ENCODE assay signal across 8 mouse cellular contexts in the genomic region with DNA sequence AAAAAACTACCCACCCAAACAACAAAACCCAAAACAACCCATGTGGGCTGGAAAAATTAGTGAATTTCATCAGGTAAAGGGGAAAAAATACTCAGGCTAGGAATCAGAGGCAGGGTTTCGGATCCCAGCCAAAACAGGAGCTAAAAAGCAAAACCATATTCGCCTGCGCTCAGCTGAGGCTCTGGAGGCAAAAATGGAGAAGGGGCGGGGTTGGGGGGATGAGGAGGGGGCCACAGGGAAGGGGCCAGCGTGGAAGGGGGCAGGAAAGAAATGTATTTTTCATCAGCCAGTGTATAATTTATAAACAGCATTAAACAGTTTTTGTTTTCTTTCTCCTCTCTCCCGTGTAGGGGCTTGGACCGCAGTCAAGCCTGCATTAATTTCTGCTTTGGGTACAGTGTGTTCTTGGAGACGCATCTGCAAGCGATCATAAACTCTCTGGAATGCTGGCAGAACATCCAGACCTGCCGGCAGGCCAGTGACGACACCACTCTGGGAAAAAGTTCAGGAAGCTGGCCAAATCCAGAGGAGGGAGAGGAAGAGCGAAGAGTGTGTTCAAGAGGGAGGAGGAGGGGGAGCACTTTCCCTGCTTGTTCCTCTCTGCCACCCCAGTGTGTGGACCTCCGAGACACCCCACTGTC.
DNase-seq lines count a peak whose midpoint lies in the region; ATAC-seq and TF ChIP-seq lines count a peak whose summit lies in the region.

No protein-coding gene starts in this region.

- peaks cover 12% of the 10 kb centered on the region for H3K36me3 ChIP-seq in embryonic facial prominence, embryonic 10.5 days (replicated peaks)
- H3K36me3 ChIP-seq in intestine, embryonic 14.5 days (ENCODE audit: control insufficient read depth, insufficient read depth, low read length), result no peaks in the 10 kb centered on the region
- H3K36me3 ChIP-seq in stomach, embryonic 14.5 days (ENCODE audit: control insufficient read depth, insufficient read depth, low read length), result no peaks in the 10 kb centered on the region
- H3K36me3 ChIP-seq in thymus, adult 2 months (ENCODE audit: control insufficient read depth, insufficient read depth, low read length), result no peaks in the 10 kb centered on the region

- H3K4me2 ChIP-seq in intestine, embryonic 14.5 days (ENCODE audit: low read length), result peak overlapping the region; percentile 40
- H3K4me2 ChIP-seq in stomach, embryonic 14.5 days (replicated peaks; ENCODE audit: low read depth, low read length), result peak overlapping the region; percentile 22

- TF ChIP-seq POLR2A in thymus, adult 2 months (IDR thresholded peaks at IDR 0.05; ENCODE audit: control insufficient read depth, extremely low read depth, insufficient read depth, low read length, poor library complexity), result no peak

- peak; percentile 65 for ATAC-seq in intestine, embryonic 14.5 days (replicated peaks; ENCODE audit: low FRiP score, low TSS enrichment, low read depth)
- peak; percentile 56; the same call in 1 of the 2 replicates for ATAC-seq in stomach, embryonic 14.5 days (ENCODE audit: insufficient number of reproducible peaks, insufficient read depth, low FRiP score, low read depth)

- WGBS in embryonic facial prominence, embryonic 10.5 days, result 46% methylated on average over 13 of the region's 13 CpGs
- WGBS in intestine, embryonic 14.5 days, result 17% methylated on average over 13 of the region's 13 CpGs
- 22% methylated on average over 13 of the region's 13 CpGs for WGBS in stomach, embryonic 14.5 days
- WGBS in thymus, adult 2 months, result 58% methylated on average over 13 of the region's 13 CpGs

- no peak overlapping the region for H3K9ac ChIP-seq in intestine, embryonic 14.5 days (ENCODE audit: low read length)
- no peak overlapping the region for H3K9ac ChIP-seq in stomach, embryonic 14.5 days (replicated peaks; ENCODE audit: low read depth, low read length)

- intact Hi-C loops in gastrocnemius, postnatal 36 days (cut with DNase I), result loop anchor here (5.0 kb wide), 1 partner anchor 80 kb away; no protein-coding TSS in a partner anchor

- peak; percentile 90 for DNase-seq in adrenal gland, postnatal 14 days
- peak; percentile 65 for DNase-seq in embryonic facial prominence, embryonic 10.5 days (ENCODE audit: low spot score)
- peak; percentile 81 to 92 for DNase-seq in gastrocnemius, postnatal 36 days
- peak; percentile 80 for DNase-seq in intestine, embryonic 14.5 days (ENCODE audit: low spot score)
- peak; percentile 96 to 97 for DNase-seq in left cerebral cortex, adult 18-20 months (ENCODE audit: low spot score in 2 of 2)
- DNase-seq in lung, postnatal 36 days, result peak; percentile 98
- DNase-seq in thymus, adult 2 months, result no peak

- H3K27me3 ChIP-seq in embryonic facial prominence, embryonic 10.5 days (replicated peaks; ENCODE audit: low read depth, poor library complexity, severe bottlenecking), result peaks cover 3% of the 10 kb centered on the region
- H3K27me3 ChIP-seq in intestine, embryonic 14.5 days (replicated peaks; ENCODE audit: control insufficient read depth, insufficient read depth, low read length), result no peaks in the 10 kb centered on the region
- H3K27me3 ChIP-seq in stomach, embryonic 14.5 days (ENCODE audit: control insufficient read depth, insufficient read depth, low read length), result no peaks in the 10 kb centered on the region
- H3K27me3 ChIP-seq in thymus, adult 2 months (ENCODE audit: control insufficient read depth, insufficient read depth, low read length), result no peaks in the 10 kb centered on the region

- no peak for TF ChIP-seq CTCF in thymus, adult 2 months (IDR thresholded peaks at IDR 0.05; ENCODE audit: borderline replicate concordance, control insufficient read depth, extremely low read depth, insufficient read depth, low read length, poor library complexity)

- H3K4me1 ChIP-seq in embryonic facial prominence, embryonic 10.5 days, result peaks cover 90% of the 10 kb centered on the region
- H3K4me1 ChIP-seq in intestine, embryonic 14.5 days (replicated peaks; ENCODE audit: control insufficient read depth, insufficient read depth, low read length), result peaks cover 44% of the 10 kb centered on the region
- H3K4me1 ChIP-seq in stomach, embryonic 14.5 days (ENCODE audit: control insufficient read depth, insufficient read depth, low read length), result peaks cover 42% of the 10 kb centered on the region
- peaks cover 6% of the 10 kb centered on the region; the same call in 1 of the 2 replicates for H3K4me1 ChIP-seq in thymus, adult 2 months (replicated peaks; ENCODE audit: control insufficient read depth, insufficient read depth, low read length)

- H3K9me3 ChIP-seq in embryonic facial prominence, embryonic 10.5 days, result no peaks in the 10 kb centered on the region
- H3K9me3 ChIP-seq in intestine, embryonic 14.5 days (ENCODE audit: control insufficient read depth, low read length), result no peaks in the 10 kb centered on the region
- H3K9me3 ChIP-seq in stomach, embryonic 14.5 days (ENCODE audit: control insufficient read depth, low read depth, low read length), result no peaks in the 10 kb centered on the region

- peak overlapping the region; percentile 33; the same call in 1 of the 2 replicates for H3K4me3 ChIP-seq in embryonic facial prominence, embryonic 10.5 days
- H3K4me3 ChIP-seq in intestine, embryonic 14.5 days (ENCODE audit: low read depth, low read length), result no peak overlapping the region
- no peak overlapping the region for H3K4me3 ChIP-seq in stomach, embryonic 14.5 days (ENCODE audit: low read depth, low read length)
- H3K4me3 ChIP-seq in thymus, adult 2 months (ENCODE audit: control insufficient read depth, insufficient read depth, low read length), result no peak overlapping the region

- H3K27ac ChIP-seq in embryonic facial prominence, embryonic 10.5 days (replicated peaks), result peak overlapping the region; percentile 65
- peak overlapping the region; percentile 76 for H3K27ac ChIP-seq in intestine, embryonic 14.5 days (ENCODE audit: low read depth)
- peak overlapping the region; percentile 28; the same call in 1 of the 2 replicates for H3K27ac ChIP-seq in stomach, embryonic 14.5 days (ENCODE audit: low read length)
- H3K27ac ChIP-seq in thymus, adult 2 months (ENCODE audit: control insufficient read depth, insufficient read depth, low read length), result no peak overlapping the region
